Comparison of ENCODE assay signal across 13 mouse cellular contexts in genomic region chr16:44553861-44554260, GRCm38 (mm10). TPM values are rescaled to one million over a fixed set of nuclear protein-coding genes. Genes with fewer than 3 reads are reported as not detected.
DNase-seq lines count a peak whose midpoint lies in the region; ATAC-seq and TF ChIP-seq lines count a peak whose summit lies in the region.
"Had no signal": no experiment of that assay in that cellular context is flagged by ENCODE, and none has a peak within 500 bp of the region (broad histone marks: within the 10 kb centered on the region; RNA-seq: fewer than 3 reads in every experiment).

No protein-coding gene starts in this region.

- ATAC-seq in intestine, embryonic 14.5 days (replicated peaks; ENCODE audit: low FRiP score, low TSS enrichment, low read depth): no peak
- ATAC-seq in intestine, postnatal 0 days: no peak
- no peak for ATAC-seq in embryonic facial prominence, embryonic 15.5 days (ENCODE audit: insufficient number of reproducible peaks, low FRiP score, low TSS enrichment, low read depth)
- no peak for ATAC-seq in hindbrain, embryonic 12.5 days (ENCODE audit: low FRiP score)
- no peak for ATAC-seq in midbrain, embryonic 14.5 days (ENCODE audit: low FRiP score, low TSS enrichment)

- H3K4me1 ChIP-seq in intestine, embryonic 14.5 days (replicated peaks; ENCODE audit: control insufficient read depth, insufficient read depth, low read length): peaks cover 38% of the 10 kb centered on the region
- no peaks in the 10 kb centered on the region for H3K4me1 ChIP-seq in intestine, postnatal 0 days (replicated peaks; ENCODE audit: control insufficient read depth, insufficient read depth, low read length)
- H3K4me1 ChIP-seq in embryonic facial prominence, embryonic 15.5 days: peaks cover 73% of the 10 kb centered on the region
- peaks cover 69% of the 10 kb centered on the region for H3K4me1 ChIP-seq in hindbrain, embryonic 12.5 days
- H3K4me1 ChIP-seq in midbrain, embryonic 14.5 days (ENCODE audit: control insufficient read depth, insufficient read depth, low read length): peaks cover 60% of the 10 kb centered on the region

- H3K27ac ChIP-seq in intestine, embryonic 14.5 days (ENCODE audit: low read depth): no peak overlapping the region
- no peak overlapping the region for H3K27ac ChIP-seq in intestine, postnatal 0 days (ENCODE audit: low read depth, low read length)
- peak overlapping the region; percentile 8; the same call in 1 of the 2 replicates for H3K27ac ChIP-seq in embryonic facial prominence, embryonic 15.5 days (replicated peaks)
- no peak overlapping the region for H3K27ac ChIP-seq in hindbrain, embryonic 12.5 days
- no peak overlapping the region; the same call in 1 of the 2 replicates for H3K27ac ChIP-seq in midbrain, embryonic 14.5 days (replicated peaks; ENCODE audit: low read depth, low read length)
- H3K27ac ChIP-seq: left cerebral cortex, adult 2 months; liver, embryonic 15.5 days had no signal

- no peak overlapping the region for H3K4me3 ChIP-seq in intestine, embryonic 14.5 days (ENCODE audit: low read depth, low read length)
- H3K4me3 ChIP-seq in intestine, postnatal 0 days (ENCODE audit: low read depth, low read length): no peak overlapping the region
- no peak overlapping the region for H3K4me3 ChIP-seq in embryonic facial prominence, embryonic 15.5 days (replicated peaks)
- H3K4me3 ChIP-seq in hindbrain, embryonic 12.5 days: peak overlapping the region; percentile 13
- H3K4me3 ChIP-seq in midbrain, embryonic 14.5 days (replicated peaks; ENCODE audit: low read depth, low read length): peak overlapping the region; percentile 23
- H3K4me3 ChIP-seq: left cerebral cortex, adult 2 months; liver, embryonic 15.5 days; megakaryocyte, embryonic 14.5 days had no signal

- peak; percentile 18 for DNase-seq in intestine, embryonic 14.5 days (ENCODE audit: low spot score)
- peak; percentile 12 for DNase-seq in midbrain, embryonic 14.5 days
- DNase-seq in testis, postnatal 10 days (ENCODE audit: low spot score): no peak
- DNase-seq in urinary bladder, adult 18-20 months (ENCODE audit: low spot score in 2 of 2): no peak
- DNase-seq: cerebellum, adult 9-11 months; gastrocnemius, postnatal 10 days; kidney, adult 11 months had no signal

- no peak for TF ChIP-seq CTCF in intestine, postnatal 0 days (IDR thresholded peaks at IDR 0.05; ENCODE audit: low read depth)

- H3K27me3 ChIP-seq in intestine, embryonic 14.5 days (replicated peaks; ENCODE audit: control insufficient read depth, insufficient read depth, low read length): no peaks in the 10 kb centered on the region
- no peaks in the 10 kb centered on the region for H3K27me3 ChIP-seq in intestine, postnatal 0 days (replicated peaks; ENCODE audit: control insufficient read depth, insufficient read depth, low read length)
- H3K27me3 ChIP-seq in embryonic facial prominence, embryonic 15.5 days: no peaks in the 10 kb centered on the region
- no peaks in the 10 kb centered on the region for H3K27me3 ChIP-seq in hindbrain, embryonic 12.5 days
- no peaks in the 10 kb centered on the region for H3K27me3 ChIP-seq in midbrain, embryonic 14.5 days (ENCODE audit: control insufficient read depth, insufficient read depth, low read length)

- no peaks in the 10 kb centered on the region for H3K36me3 ChIP-seq in intestine, embryonic 14.5 days (ENCODE audit: control insufficient read depth, insufficient read depth, low read length)
- H3K36me3 ChIP-seq in intestine, postnatal 0 days (ENCODE audit: control insufficient read depth, insufficient read depth): no peaks in the 10 kb centered on the region
- H3K36me3 ChIP-seq in embryonic facial prominence, embryonic 15.5 days: no peaks in the 10 kb centered on the region
- H3K36me3 ChIP-seq in hindbrain, embryonic 12.5 days: no peaks in the 10 kb centered on the region
- H3K36me3 ChIP-seq in midbrain, embryonic 14.5 days (ENCODE audit: control insufficient read depth, insufficient read depth, low read length): no peaks in the 10 kb centered on the region
- H3K36me3 ChIP-seq: liver, embryonic 15.5 days had no signal

- H3K9me3 ChIP-seq in intestine, embryonic 14.5 days (ENCODE audit: control insufficient read depth, low read length): no peaks in the 10 kb centered on the region
- no peaks in the 10 kb centered on the region for H3K9me3 ChIP-seq in intestine, postnatal 0 days (ENCODE audit: control insufficient read depth)
- H3K9me3 ChIP-seq in embryonic facial prominence, embryonic 15.5 days (replicated peaks): no peaks in the 10 kb centered on the region
- no peaks in the 10 kb centered on the region for H3K9me3 ChIP-seq in hindbrain, embryonic 12.5 days (replicated peaks)
- no peaks in the 10 kb centered on the region for H3K9me3 ChIP-seq in midbrain, embryonic 14.5 days (ENCODE audit: control insufficient read depth, low read length)
- H3K9me3 ChIP-seq: liver, embryonic 15.5 days had no signal

- H3K4me2 ChIP-seq in intestine, embryonic 14.5 days (ENCODE audit: low read length): no peak overlapping the region
- no peak overlapping the region for H3K4me2 ChIP-seq in intestine, postnatal 0 days (replicated peaks; ENCODE audit: low read depth)
- peak overlapping the region; percentile 29; the same call in 1 of the 2 replicates for H3K4me2 ChIP-seq in embryonic facial prominence, embryonic 15.5 days (replicated peaks)
- peak overlapping the region; percentile 71 for H3K4me2 ChIP-seq in hindbrain, embryonic 12.5 days (replicated peaks)
- peak overlapping the region; percentile 95 for H3K4me2 ChIP-seq in midbrain, embryonic 14.5 days (ENCODE audit: low read length)
- H3K4me2 ChIP-seq: liver, embryonic 15.5 days had no signal

- no peak overlapping the region for H3K9ac ChIP-seq in intestine, embryonic 14.5 days (ENCODE audit: low read length)
- H3K9ac ChIP-seq in intestine, postnatal 0 days (ENCODE audit: low read depth, low read length): no peak overlapping the region
- no peak overlapping the region for H3K9ac ChIP-seq in embryonic facial prominence, embryonic 15.5 days
- H3K9ac ChIP-seq in hindbrain, embryonic 12.5 days: 0 out of 2 replicates have a peak overlapping the region, but pooled peaks have one; percentile 13
- peak overlapping the region; percentile 30; the same call in 1 of the 2 replicates for H3K9ac ChIP-seq in midbrain, embryonic 14.5 days (replicated peaks; ENCODE audit: low read length)
- H3K9ac ChIP-seq: liver, embryonic 15.5 days had no signal

- WGBS in intestine, embryonic 14.5 days: 74% methylated on average over 8 of the region's 8 CpGs
- 79% methylated on average over 8 of the region's 8 CpGs for WGBS in intestine, postnatal 0 days
- 60% methylated on average over 8 of the region's 8 CpGs for WGBS in embryonic facial prominence, embryonic 15.5 days
- WGBS in hindbrain, embryonic 12.5 days: 53% methylated on average over 8 of the region's 8 CpGs
- 20% methylated on average over 8 of the region's 8 CpGs for WGBS in midbrain, embryonic 14.5 days

RNA-seq across cellular contexts. Expression of gene Boc, which starts 4.8 kb away (rescaled TPM):
- polyA plus RNA-seq in intestine, embryonic 14.5 days (2014; fragmentation: Nextera tagmentation; extraction: Ambion mirVana): 14.2 and 14.9 TPM in 2 replicates
- 3.1 and 3.6 TPM in 2 replicates for polyA plus RNA-seq in intestine, postnatal 0 days (2015; fragmentation: Nextera tagmentation; extraction: Ambion mirVana)
- 42.3 and 49.1 TPM in 2 replicates for polyA plus RNA-seq in embryonic facial prominence, embryonic 15.5 days (2015; fragmentation: Nextera tagmentation; extraction: Ambion mirVana)
- polyA plus RNA-seq in hindbrain, embryonic 12.5 days (2016; fragmentation: Nextera tagmentation; extraction: Ambion mirVana): 35.5 and 37.5 TPM in 2 replicates
- polyA plus RNA-seq in midbrain, embryonic 14.5 days (2014; fragmentation: Nextera tagmentation; extraction: Ambion mirVana): 14.1 and 22.6 TPM in 2 replicates

Comparison
In these comparisons a context has a peak if more than half of its experiments do, and no peak if none do; other contexts are left out.
1. DNase-seq: peak in intestine, embryonic 14.5 days (single experiment) and midbrain, embryonic 14.5 days (single experiment); none in testis, postnatal 10 days (single experiment) and urinary bladder, adult 18-20 months (0 of 2).
2. H3K4me2 ChIP-seq: peak in embryonic facial prominence, embryonic 15.5 days (single experiment), hindbrain, embryonic 12.5 days (single experiment) and midbrain, embryonic 14.5 days (single experiment); none in intestine, embryonic 14.5 days (single experiment) and intestine, postnatal 0 days (single experiment).
3. H3K4me3 ChIP-seq: peak in hindbrain, embryonic 12.5 days (single experiment) and midbrain, embryonic 14.5 days (single experiment); none in intestine, embryonic 14.5 days (single experiment), intestine, postnatal 0 days (single experiment) and embryonic facial prominence, embryonic 15.5 days (single experiment).
4. H3K9ac ChIP-seq: peak in hindbrain, embryonic 12.5 days (single experiment) and midbrain, embryonic 14.5 days (single experiment); none in intestine, embryonic 14.5 days (single experiment), intestine, postnatal 0 days (single experiment) and embryonic facial prominence, embryonic 15.5 days (single experiment).